Mouse (Mus musculus) liver, embryonic 14.5 days (tissue): ENCODE results near the gene Fam172a.

Source experiments
- CTCF ChIP-seq: IDR thresholded peaks from 2 replicates; pipeline ENCODE4 v1.5.1; 2016; ENCODE audit warnings: antibody characterized with exemption, low read depth, control low read depth
- EP300 ChIP-seq: IDR thresholded peaks from 2 replicates; pipeline ENCODE4 v1.6.1; 2016; ENCODE audit warnings: antibody characterized with exemption, low read depth

DNA sequence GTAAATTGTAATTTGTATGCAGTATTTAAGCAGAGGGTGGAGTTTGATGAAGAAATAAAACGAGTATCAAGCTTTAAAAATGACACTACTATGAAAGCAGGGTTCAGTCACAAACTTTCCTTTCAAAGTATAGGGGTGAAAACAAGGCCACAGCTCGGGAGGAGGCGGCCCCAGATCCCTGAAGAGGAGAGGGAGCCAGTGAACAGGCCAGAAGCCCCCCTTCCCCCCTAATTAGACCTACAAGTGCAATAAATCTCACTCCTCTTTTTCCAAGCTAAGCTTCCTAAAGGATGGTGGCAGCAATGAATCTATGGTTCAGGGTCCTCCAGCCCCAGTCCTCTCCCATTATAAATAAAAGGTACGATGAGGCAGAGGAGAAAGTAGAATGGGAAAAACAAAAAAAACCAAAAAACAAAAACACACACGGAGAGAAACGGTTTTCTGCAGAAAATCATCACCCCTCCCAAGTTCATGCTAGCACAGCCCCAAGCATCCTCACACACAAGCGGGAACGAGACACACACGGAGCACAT is 495.5 kb downstream of the Fam172a start:
- TF ChIP-seq CTCF (no peak), EP300 (no peak)
